Mouse (Mus musculus) neutrophil, adult 83 days (primary cell): Measurements from ENCODE around the gene Cyld. TPM values are rescaled to one million over a fixed set of nuclear protein-coding genes. Genes with fewer than 3 reads are reported as not detected.

Source experiments
- total RNA-seq, 2 experiments: library from RNA; stranded (reverse); gene quantifications; one replicate each; pipeline ENCODE4 v1.2.4; 2023

The Cyld gene
- total RNA-seq = 10 to 100 TPM; 40.1 to 40.9 TPM

GRCm38 (mm10) chr8:88696721-88697641 is at the start of gene Cyld:
Gene Cyld (plus strand): TSS chr8:88697028.

Other genes with a start within 250 kb of the Cyld start
- gene Nkd1, start 175.7 kb upstream of the Cyld start, total RNA-seq = not detected
- 10 to 100 TPM; 86.5 to 99.5 TPM for gene Snx20, start 60.9 kb upstream of the Cyld start, total RNA-seq
- gene Nod2, start 49.7 kb upstream of the Cyld start, total RNA-seq = 10 to 100 TPM; 10.5 to 12.3 TPM